ENCODE assay signal across 18 mouse cellular contexts in genomic region chr1:61576758-61577157, GRCm38 (mm10).
DNase-seq lines count a peak whose midpoint lies in the region; ATAC-seq and TF ChIP-seq lines count a peak whose summit lies in the region.
"Had no signal": no experiment of that assay in that cellular context is flagged by ENCODE, and none has a peak within 500 bp of the region (broad histone marks: within the 10 kb centered on the region; RNA-seq: fewer than 3 reads in every experiment).

No protein-coding gene starts in this region.

- H3K79me2 ChIP-seq in CH12.LX (replicated peaks; ENCODE audit: control insufficient read depth, extremely low read depth, insufficient read depth, poor library complexity, severe bottlenecking), result no peaks in the 10 kb centered on the region

- dilution Hi-C loops in CH12.LX (cut with MboI; ENCODE audit: extremely low pct_ligation_motif_present, extremely low pct_unique_long_range_greater_than_20kb, low sequenced_read_pairs), result no loop called here

- H3K4me2 ChIP-seq in CH12.LX (ENCODE audit: insufficient read depth, low read depth, poor library complexity, severe bottlenecking), result no peak overlapping the region
- H3K4me2 ChIP-seq in intestine, embryonic 15.5 days (replicated peaks), result no peak overlapping the region

- TF ChIP-seq POLR2A in CH12.LX (IDR thresholded peaks at IDR 0.05; ENCODE audit: low read depth, low read length), result no peak

- H3K27ac ChIP-seq in CH12.LX (ENCODE audit: insufficient read depth, low read depth), result no peak overlapping the region
- H3K27ac ChIP-seq in intestine, embryonic 15.5 days, result no peak overlapping the region

- peaks cover 3 to 44% of the 10 kb centered on the region in 2 experiments; a peak in 3 of 4 replicates for H3K4me1 ChIP-seq in CH12.LX (ENCODE audit: control insufficient read depth in 1 of 2, insufficient read depth in 2 of 2)
- no peaks in the 10 kb centered on the region for H3K4me1 ChIP-seq in intestine, embryonic 15.5 days (replicated peaks)

- H3K9ac ChIP-seq in CH12.LX (ENCODE audit: insufficient read depth, low read depth), result no peak overlapping the region
- no peak overlapping the region for H3K9ac ChIP-seq in intestine, embryonic 15.5 days

- in situ Hi-C loops in CH12.LX (cut with MboI; ENCODE audit: low pct_ligation_motif_present, low pct_unique_long_range_greater_than_20kb, low sequenced_read_pairs), result no loop called here

- no peak for TF ChIP-seq CTCF in CH12.LX (conservative IDR thresholded peaks at IDR 0.05 in 1 of 2, IDR thresholded peaks at IDR 0.05 in 1 of 2; ENCODE audit: low read depth in 2 of 2, low read length in 2 of 2)

- no peak overlapping the region for H3K4me3 ChIP-seq in CH12.LX (replicated peaks in 1 of 3; ENCODE audit: low read depth in 2 of 3, low read length in 2 of 3, poor library complexity in 1 of 3)
- H3K4me3 ChIP-seq in intestine, embryonic 15.5 days (replicated peaks), result no peak overlapping the region

- no peaks in the 10 kb centered on the region for H3K9me3 ChIP-seq in CH12.LX (replicated peaks; ENCODE audit: low read length)
- no peaks in the 10 kb centered on the region for H3K9me3 ChIP-seq in intestine, embryonic 15.5 days
- H3K9me3 ChIP-seq: G1E had no signal

- no peak for TF ChIP-seq RAD21 in CH12.LX (IDR thresholded peaks at IDR 0.05; ENCODE audit: low read depth, low read length)

- DNase-seq in CH12.LX (ENCODE audit: extremely low read depth), result peak; percentile 43
- DNase-seq: adrenal gland, adult 2 months; adrenal gland, adult 8-10 months; adrenal gland, postnatal 10 days; adrenal gland, postnatal 14 days; adrenal gland, postnatal 25 days; adrenal gland, postnatal 36 days; B cell, adult 2 months; cerebellum, adult 11 months; cerebellum, adult 11-12 months; cerebellum, adult 18-20 months; cerebellum, adult 2 months; cerebellum, adult 8-10 months had no signal

- no peaks in the 10 kb centered on the region for H3K27me3 ChIP-seq in CH12.LX (replicated peaks)
- no peaks in the 10 kb centered on the region for H3K27me3 ChIP-seq in intestine, embryonic 15.5 days (replicated peaks)

- TF ChIP-seq EP300 in CH12.LX (IDR thresholded peaks at IDR 0.05; ENCODE audit: low read length), result no peak

- no peaks in the 10 kb centered on the region for H3K36me3 ChIP-seq in CH12.LX (replicated peaks in 1 of 2; ENCODE audit: control insufficient read depth in 1 of 2, insufficient read depth in 1 of 2, low read length in 1 of 2)
- no peaks in the 10 kb centered on the region for H3K36me3 ChIP-seq in intestine, embryonic 15.5 days
- H3K36me3 ChIP-seq: G1E had no signal

- WGBS in intestine, embryonic 15.5 days, result 87% methylated on average over 4 of the region's 4 CpGs

- no peak for ATAC-seq in intestine, embryonic 15.5 days
- ATAC-seq: activated CD4-positive, CD25-positive, alpha-beta regulatory T cell, adult 4 months; CD4-positive, CD25-positive, alpha-beta regulatory T cell, adult 4 months; Patski had no signal

TF ChIP-seq in CH12.LX, 34 proteins besides CTCF, POLR2A, EP300 and RAD21:
- TF ChIP-seq MXI1 (IDR thresholded peaks at IDR 0.05; ENCODE audit: low read depth, low read length) (no peak), CHD2 (IDR thresholded peaks at IDR 0.05; ENCODE audit: low read length) (no peak), NELFE (IDR thresholded peaks at IDR 0.05; ENCODE audit: low read depth, low read length) (no peak), SIN3A (IDR thresholded peaks at IDR 0.05; ENCODE audit: low read length) (no peak), IRF4 (IDR thresholded peaks at IDR 0.05; ENCODE audit: low read depth, low read length) (peak; percentile 54), E2F4 (IDR thresholded peaks at IDR 0.05; ENCODE audit: insufficient replicate concordance, low read depth, low read length) (no peak), GABPA (IDR thresholded peaks at IDR 0.05; ENCODE audit: insufficient replicate concordance, low read depth, low read length) (no peak), MAX (IDR thresholded peaks at IDR 0.05; ENCODE audit: low read length) (no peak), JUND (conservative IDR thresholded peaks at IDR 0.05; ENCODE audit: low read depth, low read length) (peak; percentile 74), BHLHE40 (IDR thresholded peaks at IDR 0.05; ENCODE audit: low read depth, low read length) (0 out of 2 replicates have a peak, but pooled peaks have one; percentile 1), SMC3 (IDR thresholded peaks at IDR 0.05; ENCODE audit: low read depth, low read length) (no peak), MEF2A (IDR thresholded peaks at IDR 0.05; ENCODE audit: borderline replicate concordance, low read depth, low read length) (peak; percentile 80), POLR2AphosphoS2 (IDR thresholded peaks at IDR 0.05; ENCODE audit: low read depth, low read length) (no peak)
